Comparison of ENCODE assay signal across 7 mouse cellular contexts in genomic region chr10:128058184-128058583, GRCm38 (mm10). TPM values are rescaled to one million over a fixed set of nuclear protein-coding genes. Genes with fewer than 3 reads are reported as not detected.
DNase-seq lines count a peak whose midpoint lies in the region; ATAC-seq lines count a peak whose summit lies in the region.

No protein-coding gene starts in this region.

- WGBS in lung, embryonic 16.5 days, result under 1% methylated on average over 18 of the region's 18 CpGs
- under 1% methylated on average over 18 of the region's 18 CpGs for WGBS in forebrain, embryonic 10.5 days
- WGBS in limb, embryonic 15.5 days, result under 1% methylated on average over 18 of the region's 18 CpGs
- WGBS in stomach, embryonic 15.5 days, result under 1% methylated on average over 18 of the region's 18 CpGs

- H3K9ac ChIP-seq in lung, embryonic 16.5 days (ENCODE audit: low read length), result peak overlapping the region; percentile 89
- peak overlapping the region; percentile 82 for H3K9ac ChIP-seq in limb, embryonic 15.5 days
- H3K9ac ChIP-seq in stomach, embryonic 15.5 days, result peak overlapping the region; percentile 61

- peak overlapping the region; percentile 99 for H3K27ac ChIP-seq in lung, embryonic 16.5 days (ENCODE audit: low read length)
- H3K27ac ChIP-seq in forebrain, embryonic 10.5 days, result peak overlapping the region; percentile 99
- H3K27ac ChIP-seq in limb, embryonic 15.5 days, result peak overlapping the region; percentile 99
- peak overlapping the region; percentile 99 for H3K27ac ChIP-seq in stomach, embryonic 15.5 days

- H3K4me1 ChIP-seq in lung, embryonic 16.5 days (replicated peaks; ENCODE audit: control insufficient read depth, insufficient read depth, low read length), result peaks cover 18% of the 10 kb centered on the region
- peaks cover 30% of the 10 kb centered on the region for H3K4me1 ChIP-seq in forebrain, embryonic 10.5 days
- peaks cover 19% of the 10 kb centered on the region for H3K4me1 ChIP-seq in limb, embryonic 15.5 days
- H3K4me1 ChIP-seq in stomach, embryonic 15.5 days, result 0 out of 2 replicates have a peak, but pooled peaks cover 5% of the 10 kb centered on the region

- H3K27me3 ChIP-seq in lung, embryonic 16.5 days (ENCODE audit: control insufficient read depth, insufficient read depth, low read depth, low read length), result no peaks in the 10 kb centered on the region
- no peaks in the 10 kb centered on the region for H3K27me3 ChIP-seq in forebrain, embryonic 10.5 days (ENCODE audit: poor library complexity, severe bottlenecking)
- H3K27me3 ChIP-seq in limb, embryonic 15.5 days, result no peaks in the 10 kb centered on the region
- no peaks in the 10 kb centered on the region for H3K27me3 ChIP-seq in stomach, embryonic 15.5 days (replicated peaks)

- H3K4me3 ChIP-seq in lung, embryonic 16.5 days (ENCODE audit: low read length), result peak overlapping the region; percentile 98
- H3K4me3 ChIP-seq in forebrain, embryonic 10.5 days, result peak overlapping the region; percentile 94
- H3K4me3 ChIP-seq in limb, embryonic 15.5 days, result peak overlapping the region; percentile 86
- peak overlapping the region; percentile 93 for H3K4me3 ChIP-seq in stomach, embryonic 15.5 days (replicated peaks)

- ATAC-seq in lung, embryonic 16.5 days (ENCODE audit: low read depth), result peak; percentile 27
- ATAC-seq in limb, embryonic 15.5 days (ENCODE audit: insufficient number of reproducible peaks, low FRiP score, low TSS enrichment, low read depth), result peak; percentile 8; the same call in 1 of the 2 replicates
- no peak for ATAC-seq in stomach, embryonic 15.5 days (ENCODE audit: insufficient read depth, low FRiP score, low read depth)

- 0 out of 2 replicates have a peak, but pooled peaks cover 4% of the 10 kb centered on the region for H3K36me3 ChIP-seq in lung, embryonic 16.5 days (ENCODE audit: control insufficient read depth, insufficient read depth, low read length)
- peaks cover 26% of the 10 kb centered on the region for H3K36me3 ChIP-seq in forebrain, embryonic 10.5 days (replicated peaks)
- no peaks in the 10 kb centered on the region for H3K36me3 ChIP-seq in limb, embryonic 15.5 days
- H3K36me3 ChIP-seq in stomach, embryonic 15.5 days, result 0 out of 2 replicates have a peak, but pooled peaks cover 3% of the 10 kb centered on the region

- no peak for DNase-seq in lung, postnatal 36 days
- no peak for DNase-seq in forebrain, embryonic 10.5 days (ENCODE audit: extremely low spot score, low spot score)
- no peak for DNase-seq in layer of hippocampus, adult 18-20 months (ENCODE audit: low spot score in 2 of 2)
- no peak for DNase-seq in layer of hippocampus, postnatal 10 days (ENCODE audit: low spot score in 2 of 2)

- no peaks in the 10 kb centered on the region for H3K9me3 ChIP-seq in lung, embryonic 16.5 days (ENCODE audit: control insufficient read depth, low read length)
- H3K9me3 ChIP-seq in forebrain, embryonic 10.5 days, result no peaks in the 10 kb centered on the region
- no peaks in the 10 kb centered on the region for H3K9me3 ChIP-seq in limb, embryonic 15.5 days
- H3K9me3 ChIP-seq in stomach, embryonic 15.5 days, result no peaks in the 10 kb centered on the region

- peak overlapping the region; percentile 87 for H3K4me2 ChIP-seq in lung, embryonic 16.5 days (ENCODE audit: low read depth, low read length)
- H3K4me2 ChIP-seq in limb, embryonic 15.5 days, result peak overlapping the region; percentile 65
- H3K4me2 ChIP-seq in stomach, embryonic 15.5 days, result peak overlapping the region; percentile 81

RNA-seq across cellular contexts. Expression of gene Ptges3, which starts 0.6 kb away (rescaled TPM):
- polyA plus RNA-seq in lung, embryonic 16.5 days (2015; fragmentation: Nextera tagmentation; extraction: Ambion mirVana), result 432 and 461 TPM in 2 replicates
- 733 and 767 TPM in 2 replicates for polyA plus RNA-seq in forebrain, embryonic 10.5 days (2016; fragmentation: Nextera tagmentation; extraction: Ambion mirVana)
- 402 and 459 TPM in 2 replicates for polyA plus RNA-seq in limb, embryonic 15.5 days (2015; fragmentation: Nextera tagmentation; extraction: Ambion mirVana)
- polyA plus RNA-seq in stomach, embryonic 15.5 days (2015; fragmentation: Nextera tagmentation; extraction: Ambion mirVana), result 522 and 529 TPM in 2 replicates
- 100 to 1,000 TPM; 146 to 153 TPM for total RNA-seq in layer of hippocampus, adult 18-20 months (2021)
- total RNA-seq in layer of hippocampus, postnatal 10 days (2021), result 100 to 1,000 TPM; 166 to 168 TPM

RNA-seq across cellular contexts. Expression of gene Naca, which starts 22.8 kb away (rescaled TPM):
- 647 and 740 TPM in 2 replicates for polyA plus RNA-seq in lung, embryonic 16.5 days (2015; fragmentation: Nextera tagmentation; extraction: Ambion mirVana)
- 930 and 977 TPM in 2 replicates for polyA plus RNA-seq in forebrain, embryonic 10.5 days (2016; fragmentation: Nextera tagmentation; extraction: Ambion mirVana)
- polyA plus RNA-seq in limb, embryonic 15.5 days (2015; fragmentation: Nextera tagmentation; extraction: Ambion mirVana), result 697 and 704 TPM in 2 replicates
- polyA plus RNA-seq in stomach, embryonic 15.5 days (2015; fragmentation: Nextera tagmentation; extraction: Ambion mirVana), result 639 and 789 TPM in 2 replicates
- total RNA-seq in layer of hippocampus, adult 18-20 months (2021), result 100 to 1,000 TPM; 338 to 356 TPM
- 100 to 1,000 TPM; 350 to 389 TPM for total RNA-seq in layer of hippocampus, postnatal 10 days (2021)

RNA-seq across cellular contexts. Expression of gene Atp5b, which starts 24.9 kb away (rescaled TPM):
- polyA plus RNA-seq in lung, embryonic 16.5 days (2015; fragmentation: Nextera tagmentation; extraction: Ambion mirVana), result 2,116 and 2,117 TPM in 2 replicates
- 2,314 and 2,329 TPM in 2 replicates for polyA plus RNA-seq in forebrain, embryonic 10.5 days (2016; fragmentation: Nextera tagmentation; extraction: Ambion mirVana)
- 1,886 and 2,113 TPM in 2 replicates for polyA plus RNA-seq in limb, embryonic 15.5 days (2015; fragmentation: Nextera tagmentation; extraction: Ambion mirVana)
- polyA plus RNA-seq in stomach, embryonic 15.5 days (2015; fragmentation: Nextera tagmentation; extraction: Ambion mirVana), result 2,393 and 2,495 TPM in 2 replicates
- 1,000 to 10,000 TPM; 1,726 to 1,851 TPM for total RNA-seq in layer of hippocampus, adult 18-20 months (2021)
- total RNA-seq in layer of hippocampus, postnatal 10 days (2021), result 1,000 to 10,000 TPM; 1,650 to 1,701 TPM

RNA-seq across cellular contexts. Expression of gene Baz2a, which starts 33.2 kb away (rescaled TPM):
- polyA plus RNA-seq in lung, embryonic 16.5 days (2015; fragmentation: Nextera tagmentation; extraction: Ambion mirVana), result 10.2 and 11.4 TPM in 2 replicates
- polyA plus RNA-seq in forebrain, embryonic 10.5 days (2016; fragmentation: Nextera tagmentation; extraction: Ambion mirVana), result 13.5 and 15.2 TPM in 2 replicates
- 10.4 TPM in 2 replicates for polyA plus RNA-seq in limb, embryonic 15.5 days (2015; fragmentation: Nextera tagmentation; extraction: Ambion mirVana)
- 10.1 and 11.7 TPM in 2 replicates for polyA plus RNA-seq in stomach, embryonic 15.5 days (2015; fragmentation: Nextera tagmentation; extraction: Ambion mirVana)
- 10 to 100 TPM; 39.6 to 41.9 TPM for total RNA-seq in layer of hippocampus, adult 18-20 months (2021)
- total RNA-seq in layer of hippocampus, postnatal 10 days (2021), result 10 to 100 TPM; 32.0 to 35.1 TPM

RNA-seq across cellular contexts. Expression of gene Prim1, which starts 43.2 kb away (rescaled TPM):
- polyA plus RNA-seq in lung, embryonic 16.5 days (2015; fragmentation: Nextera tagmentation; extraction: Ambion mirVana), result 79.0 and 80.3 TPM in 2 replicates
- polyA plus RNA-seq in forebrain, embryonic 10.5 days (2016; fragmentation: Nextera tagmentation; extraction: Ambion mirVana), result 123 TPM in 2 replicates
- polyA plus RNA-seq in limb, embryonic 15.5 days (2015; fragmentation: Nextera tagmentation; extraction: Ambion mirVana), result 63.7 and 71.9 TPM in 2 replicates
- polyA plus RNA-seq in stomach, embryonic 15.5 days (2015; fragmentation: Nextera tagmentation; extraction: Ambion mirVana), result 69.9 and 75.1 TPM in 2 replicates
- total RNA-seq in layer of hippocampus, adult 18-20 months (2021), result 1 to 10 TPM; 6.8 to 7.4 TPM
- total RNA-seq in layer of hippocampus, postnatal 10 days (2021), result 1 to 10 TPM; 8.0 to 9.7 TPM
